Mouse (Mus musculus): ENCODE measurements around the gene Vps26b.

Gene Vps26b

GRCm38 (mm10) chr9:27029828-27030762, at the start of gene Vps26b, which contains the start of gene Ncapd3:
Gene Vps26b (minus strand): TSS chr9:27030065.
Gene Ncapd3 (plus strand): TSS chr9:27030175.
- DNase-seq, result peak; percentile 98

- DNase-seq, result no peak
Observed at GRCm38 (mm10) chr9:27075812-27076211, 45.9 kb upstream of the Vps26b start.

GRCm38 (mm10) chr9:27074677-27075076, 44.8 kb upstream of the Vps26b start:
- peak in 1 of 2 experiments; percentile 33 for DNase-seq

GRCm38 (mm10) chr9:27070895-27071294, 41.0 kb upstream of the Vps26b start:
- DNase-seq, result no peak

GRCm38 (mm10) chr9:27058341-27058740, 28.5 kb upstream of the Vps26b start:
- DNase-seq, result no peak

- no peak for DNase-seq
Observed at GRCm38 (mm10) chr9:27049492-27049891, 19.6 kb upstream of the Vps26b start.

GRCm38 (mm10) chr9:27043892-27044291, 14.0 kb upstream of the Vps26b start:
- no peak for DNase-seq

- DNase-seq, result no peak
Observed at GRCm38 (mm10) chr9:27030763-27031100, 867 bp upstream of the Vps26b start.

- peak; percentile 70 to 75 for DNase-seq
Observed at GRCm38 (mm10) chr9:27029022-27029827, 640 bp downstream of the Vps26b start.

- DNase-seq, result no peak
Observed at GRCm38 (mm10) chr9:27026708-27027107, 3.2 kb downstream of the Vps26b start.

GRCm38 (mm10) chr9:27023681-27024080, 6.2 kb downstream of the Vps26b start:
- DNase-seq, result no peak

GRCm38 (mm10) chr9:27018961-27019360, 10.9 kb downstream of the Vps26b start:
- DNase-seq, result no peak

GRCm38 (mm10) chr9:27011572-27011971, 18.3 kb downstream of the Vps26b start:
- DNase-seq, result no peak

- DNase-seq, result no peak
Observed at GRCm38 (mm10) chr9:27009231-27009630, 20.6 kb downstream of the Vps26b start.

GRCm38 (mm10) chr9:27006866-27007265, 23.0 kb downstream of the Vps26b start:
- no peak for DNase-seq

- DNase-seq, result peak in 1 of 2 experiments; percentile 51
Observed at GRCm38 (mm10) chr9:27005933-27006332, 23.9 kb downstream of the Vps26b start.

- no peak for DNase-seq
Observed at GRCm38 (mm10) chr9:27005231-27005630, 24.6 kb downstream of the Vps26b start.

- peak; percentile 99 for DNase-seq
Observed at GRCm38 (mm10) chr9:26999461-27000395, 30.1 kb downstream of the Vps26b start, which contains the start of the genes Acad8 and Thyn1. Gene Acad8 (minus strand): TSS chr9:26999566. Gene Thyn1 (plus strand): TSS chr9:26999710.

- DNase-seq, result no peak
Observed at GRCm38 (mm10) chr9:26998669-26999460, 31.0 kb downstream of the Vps26b start.

GRCm38 (mm10) chr9:26997501-26997900, 32.4 kb downstream of the Vps26b start:
- no peak for DNase-seq

GRCm38 (mm10) chr9:26997062-26997461, 32.8 kb downstream of the Vps26b start:
- DNase-seq, result no peak

All from cerebellum, postnatal 10 days (tissue).